ENCODE assay signal across 15 mouse cellular contexts in the genomic region with DNA sequence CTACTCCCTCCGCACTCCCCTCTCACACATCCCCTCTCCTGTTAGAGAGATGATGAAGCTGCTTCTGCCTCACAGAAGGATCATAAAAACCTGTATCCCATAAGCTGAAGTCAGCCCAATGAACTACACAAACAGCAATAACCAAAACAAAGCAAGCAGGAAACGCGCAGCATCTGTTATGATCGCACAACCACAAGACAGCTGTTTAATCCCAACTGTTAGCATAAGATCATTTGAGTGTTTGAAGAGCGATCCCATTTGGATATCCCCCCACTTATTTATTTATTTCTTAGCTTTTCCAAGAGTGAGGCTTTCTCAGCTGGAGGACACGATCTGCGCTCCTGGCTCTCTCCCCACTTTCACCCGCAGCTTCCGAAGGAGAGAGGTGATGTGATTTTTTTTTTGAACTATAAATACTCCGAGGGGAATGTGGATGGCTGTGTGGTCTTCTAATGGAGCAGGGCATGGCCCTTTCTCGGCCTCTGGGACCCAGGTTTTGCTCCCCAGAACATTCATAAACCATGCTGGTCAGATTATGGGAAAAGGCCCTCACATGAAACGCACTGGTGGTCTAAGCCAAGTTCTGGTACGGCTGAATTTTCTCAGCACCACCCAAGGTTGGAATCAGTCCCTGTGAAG. TPM values are rescaled to one million over a fixed set of nuclear protein-coding genes. Genes with fewer than 3 reads are reported as not detected.
DNase-seq lines count a peak whose midpoint lies in the region; ATAC-seq and TF ChIP-seq lines count a peak whose summit lies in the region.
"Had no signal": no experiment of that assay in that cellular context is flagged by ENCODE, and none has a peak within 500 bp of the region (broad histone marks: within the 10 kb centered on the region; RNA-seq: fewer than 3 reads in every experiment).

No protein-coding gene starts in this region.

- DNase-seq in gastrocnemius, postnatal 14 days = peak; percentile 3
- DNase-seq in gastrocnemius, postnatal 4 days (ENCODE audit: low spot score in 2 of 2) = no peak
- no peak for DNase-seq in kidney, adult 18-20 months
- DNase-seq in lung, postnatal 14 days = peak; percentile 40
- DNase-seq in cerebellum, adult 11-12 months = no peak
- no peak for DNase-seq in hindbrain, postnatal 0 days (ENCODE audit: low spot score)
- DNase-seq: adrenal gland, postnatal 14 days; heart, postnatal 4 days; spleen, adult 18-20 months had no signal

- TF ChIP-seq CTCF in hindbrain, postnatal 0 days (IDR thresholded peaks at IDR 0.05; ENCODE audit: low read depth) = no peak

- peaks cover 6% of the 10 kb centered on the region; the same call in 1 of the 2 replicates for H3K4me1 ChIP-seq in kidney, embryonic 14.5 days (ENCODE audit: control insufficient read depth, insufficient read depth, low read length)
- 0 out of 2 replicates have a peak, but pooled peaks cover 3% of the 10 kb centered on the region for H3K4me1 ChIP-seq in intestine, embryonic 15.5 days (replicated peaks)
- H3K4me1 ChIP-seq in hindbrain, postnatal 0 days (ENCODE audit: insufficient read depth, low read length) = no peaks in the 10 kb centered on the region
- H3K4me1 ChIP-seq: limb, embryonic 15.5 days had no signal

- no peak for ATAC-seq in kidney, embryonic 14.5 days (ENCODE audit: low FRiP score, low TSS enrichment)
- peak; percentile 55 for ATAC-seq in intestine, embryonic 15.5 days
- ATAC-seq in hindbrain, postnatal 0 days = no peak

- peak overlapping the region; percentile 76 for H3K27ac ChIP-seq in kidney, embryonic 14.5 days (ENCODE audit: low read depth, low read length)
- H3K27ac ChIP-seq in intestine, embryonic 15.5 days = no peak overlapping the region
- H3K27ac ChIP-seq in hindbrain, postnatal 0 days = no peak overlapping the region
- H3K27ac ChIP-seq: limb, embryonic 15.5 days had no signal

- H3K4me3 ChIP-seq in kidney, embryonic 14.5 days (ENCODE audit: low read length) = no peak overlapping the region
- H3K4me3 ChIP-seq in intestine, embryonic 15.5 days (replicated peaks) = no peak overlapping the region
- H3K4me3 ChIP-seq in hindbrain, postnatal 0 days (ENCODE audit: low read length) = no peak overlapping the region
- H3K4me3 ChIP-seq: limb, embryonic 15.5 days had no signal

- H3K4me2 ChIP-seq in kidney, embryonic 14.5 days (replicated peaks; ENCODE audit: low read depth, low read length) = no peak overlapping the region
- H3K4me2 ChIP-seq in intestine, embryonic 15.5 days (replicated peaks) = no peak overlapping the region
- no peak overlapping the region for H3K4me2 ChIP-seq in hindbrain, postnatal 0 days (ENCODE audit: low read depth, low read length)
- H3K4me2 ChIP-seq: limb, embryonic 15.5 days had no signal

- no peak overlapping the region for H3K9ac ChIP-seq in kidney, embryonic 14.5 days (ENCODE audit: low read depth, low read length)
- H3K9ac ChIP-seq in intestine, embryonic 15.5 days = no peak overlapping the region
- no peak overlapping the region for H3K9ac ChIP-seq in hindbrain, postnatal 0 days (replicated peaks; ENCODE audit: low read length)
- H3K9ac ChIP-seq: limb, embryonic 15.5 days had no signal

- H3K36me3 ChIP-seq in kidney, embryonic 14.5 days (ENCODE audit: control insufficient read depth, insufficient read depth, low read length) = no peaks in the 10 kb centered on the region
- no peaks in the 10 kb centered on the region for H3K36me3 ChIP-seq in intestine, embryonic 15.5 days
- no peaks in the 10 kb centered on the region for H3K36me3 ChIP-seq in hindbrain, postnatal 0 days (ENCODE audit: insufficient read depth, low read length)
- H3K36me3 ChIP-seq: limb, embryonic 15.5 days had no signal

- intact Hi-C loops in gastrocnemius, postnatal 14 days (cut with DNase I; ENCODE audit: low total_unique reads) = no loop called here

- no peaks in the 10 kb centered on the region for H3K27me3 ChIP-seq in kidney, embryonic 14.5 days (ENCODE audit: control insufficient read depth, insufficient read depth, low read length)
- H3K27me3 ChIP-seq in intestine, embryonic 15.5 days (replicated peaks) = no peaks in the 10 kb centered on the region
- H3K27me3 ChIP-seq in hindbrain, postnatal 0 days (ENCODE audit: insufficient read depth, low read length) = no peaks in the 10 kb centered on the region
- H3K27me3 ChIP-seq: limb, embryonic 15.5 days had no signal

- no peaks in the 10 kb centered on the region for H3K9me3 ChIP-seq in kidney, embryonic 14.5 days (ENCODE audit: control insufficient read depth, low read length)
- H3K9me3 ChIP-seq in intestine, embryonic 15.5 days = no peaks in the 10 kb centered on the region
- H3K9me3 ChIP-seq in hindbrain, postnatal 0 days (ENCODE audit: low read length) = no peaks in the 10 kb centered on the region
- H3K9me3 ChIP-seq: limb, embryonic 15.5 days had no signal

- WGBS in kidney, embryonic 14.5 days = 63% methylated on average over 13 of the region's 13 CpGs
- 62% methylated on average over 13 of the region's 13 CpGs for WGBS in intestine, embryonic 15.5 days
- 81% methylated on average over 13 of the region's 13 CpGs for WGBS in hindbrain, postnatal 0 days

RNA-seq across cellular contexts. Expression of a gene that starts 17.4 kb away (rescaled TPM):
- not detected for total RNA-seq in gastrocnemius, postnatal 14 days (2021)
- not detected for total RNA-seq in gastrocnemius, postnatal 4 days (2021)
- polyA plus RNA-seq in kidney, embryonic 14.5 days (2014; fragmentation: Nextera tagmentation; extraction: Ambion mirVana) = 0.10 TPM in 1 of 2 replicates, not detected in the other
- polyA plus RNA-seq in intestine, embryonic 15.5 days (2015; fragmentation: Nextera tagmentation; extraction: Ambion mirVana) = not detected in 2 replicates
- total RNA-seq in hindbrain, postnatal 0 days (2014; rRNA removed) = not detected in 2 replicates
- polyA plus RNA-seq in hindbrain, postnatal 0 days (2015; fragmentation: Nextera tagmentation; extraction: Ambion mirVana) = not detected in 2 replicates
- total RNA-seq: adrenal gland, postnatal 14 days; common myeloid progenitor, adult 5-6 weeks; heart, postnatal 4 days had no signal
- polyA plus RNA-seq: limb, embryonic 15.5 days; neural tube, embryonic 14.5 days; thymus, postnatal 0 days had no signal

Comparison
In these comparisons a context has a peak if more than half of its experiments do, and no peak if none do; other contexts are left out.
1. DNase-seq: peak in gastrocnemius, postnatal 14 days (single experiment) and lung, postnatal 14 days (single experiment); none in gastrocnemius, postnatal 4 days (0 of 2), kidney, adult 18-20 months (single experiment), cerebellum, adult 11-12 months (single experiment) and hindbrain, postnatal 0 days (single experiment).